8 mouse cellular contexts compared by ENCODE assay signal in genomic region chr2:32154334-32154997, GRCm38 (mm10). TPM values are rescaled to one million over a fixed set of nuclear protein-coding genes. Genes with fewer than 3 reads are reported as not detected.
DNase-seq lines count a peak whose midpoint lies in the region; ATAC-seq and TF ChIP-seq lines count a peak whose summit lies in the region.

No protein-coding gene starts in this region.

- DNase-seq in heart, postnatal 10 days: no peak
- no peak for DNase-seq in G1E (ENCODE audit: low spot score)
- peak; percentile 31 for DNase-seq in lung, postnatal 10 days
- no peak for DNase-seq in spleen, postnatal 10 days (ENCODE audit: low spot score in 2 of 2)
- no peak for DNase-seq in kidney, adult 18-20 months
- no peak for DNase-seq in adrenal gland, adult 18-20 months (ENCODE audit: low spot score in 2 of 2)

- no peak for ATAC-seq in heart, embryonic 11.5 days (replicated peaks; ENCODE audit: insufficient number of reproducible peaks, low FRiP score, low TSS enrichment)
- ATAC-seq in G1E (ENCODE audit: extremely low read depth, insufficient number of reproducible peaks, low FRiP score, poor library complexity, severe bottlenecking): no peak
- ATAC-seq in hindbrain, embryonic 12.5 days (ENCODE audit: low FRiP score): no peak

- no peaks in the 10 kb centered on the region for H3K27me3 ChIP-seq in heart, embryonic 11.5 days (ENCODE audit: control insufficient read depth, insufficient read depth, low read length)
- H3K27me3 ChIP-seq in G1E (ENCODE audit: insufficient read depth, low read length): no peaks in the 10 kb centered on the region
- H3K27me3 ChIP-seq in hindbrain, embryonic 12.5 days: no peaks in the 10 kb centered on the region

- H3K36me3 ChIP-seq in heart, embryonic 11.5 days (ENCODE audit: control insufficient read depth, insufficient read depth, low read length): no peaks in the 10 kb centered on the region
- H3K36me3 ChIP-seq in G1E (replicated peaks): peaks cover 54% of the 10 kb centered on the region
- no peaks in the 10 kb centered on the region for H3K36me3 ChIP-seq in hindbrain, embryonic 12.5 days

- TF ChIP-seq CTCF in G1E (IDR thresholded peaks at IDR 0.05; ENCODE audit: low read depth, low read length): no peak

- no peaks in the 10 kb centered on the region for H3K9me3 ChIP-seq in heart, embryonic 11.5 days (replicated peaks; ENCODE audit: control insufficient read depth, low read length)
- no peaks in the 10 kb centered on the region for H3K9me3 ChIP-seq in G1E (replicated peaks)
- no peaks in the 10 kb centered on the region for H3K9me3 ChIP-seq in hindbrain, embryonic 12.5 days (replicated peaks)

- intact Hi-C loops in heart, postnatal 10 days (cut with DNase I): loop anchor here (5.0 kb wide), 1 partner anchor 83 kb away; the partner anchor contains the start of gene Pomt1

- H3K9ac ChIP-seq in heart, embryonic 11.5 days (ENCODE audit: low read depth, low read length): peak overlapping the region; percentile 54
- peak overlapping the region; percentile 46 for H3K9ac ChIP-seq in hindbrain, embryonic 12.5 days

- 25% methylated on average over 9 of the region's 9 CpGs for WGBS in heart, embryonic 11.5 days (ENCODE audit: insufficient replicate concordance)
- 31% methylated on average over 9 of the region's 9 CpGs for WGBS in hindbrain, embryonic 12.5 days

- H3K4me3 ChIP-seq in heart, embryonic 11.5 days (ENCODE audit: low read depth, low read length): 0 out of 2 replicates have a peak overlapping the region, but pooled peaks have one; percentile 96
- H3K4me3 ChIP-seq in G1E (ENCODE audit: low read depth, low read length): peak overlapping the region; percentile 35; the same call in 1 of the 2 replicates
- peak overlapping the region; percentile 97 for H3K4me3 ChIP-seq in hindbrain, embryonic 12.5 days

- peaks cover 81% of the 10 kb centered on the region for H3K4me1 ChIP-seq in heart, embryonic 11.5 days (ENCODE audit: control insufficient read depth, insufficient read depth, low read length)
- H3K4me1 ChIP-seq in G1E (ENCODE audit: insufficient read depth, low read depth, low read length): peaks cover 66% of the 10 kb centered on the region
- H3K4me1 ChIP-seq in hindbrain, embryonic 12.5 days: peaks cover 80% of the 10 kb centered on the region

- H3K4me2 ChIP-seq in heart, embryonic 11.5 days: peak overlapping the region; percentile 92
- peak overlapping the region; percentile 99 for H3K4me2 ChIP-seq in hindbrain, embryonic 12.5 days (replicated peaks)

- H3K27ac ChIP-seq in heart, embryonic 11.5 days (ENCODE audit: low read depth, low read length): peak overlapping the region; percentile 97
- H3K27ac ChIP-seq in hindbrain, embryonic 12.5 days: peak overlapping the region; percentile 12; the same call in 1 of the 2 replicates

RNA-seq across cellular contexts. Expression of gene Prrc2b, which starts 3.6 kb away (rescaled TPM):
- 39.3 and 40.6 TPM in 2 replicates for polyA plus RNA-seq in heart, embryonic 11.5 days (2014; fragmentation: Nextera tagmentation; extraction: Ambion mirVana)
- total RNA-seq in heart, postnatal 10 days (2021): 100 to 1,000 TPM; 118 to 134 TPM
- 147 and 160 TPM in 2 replicates for total RNA-seq in G1E (2014; fragmentation: Nextera tagmentation)
- 16.0 and 17.1 TPM in 2 replicates for total RNA-seq in G1E (2017)
- polyA plus RNA-seq in G1E (2012): 90.5 and 103 TPM in 2 replicates
- 111 and 114 TPM in 2 replicates for polyA plus RNA-seq in hindbrain, embryonic 12.5 days (2016; fragmentation: Nextera tagmentation; extraction: Ambion mirVana)
- total RNA-seq in adrenal gland, adult 18-20 months (2021): 100 to 1,000 TPM in 1 of 2 experiments, 10 to 100 TPM in 1; 94.4 to 102 TPM

RNA-seq across cellular contexts. Expression of gene Plpp7, which starts 59.1 kb away (rescaled TPM):
- polyA plus RNA-seq in heart, embryonic 11.5 days (2014; fragmentation: Nextera tagmentation; extraction: Ambion mirVana): 10.0 and 11.7 TPM in 2 replicates
- 10 to 100 TPM; 29.3 to 31.6 TPM for total RNA-seq in heart, postnatal 10 days (2021)
- total RNA-seq in G1E (2014; fragmentation: Nextera tagmentation) (not detected in 2 replicates), G1E (2017) (0.41 and 0.44 TPM in 2 replicates)
- 0.42 and 0.44 TPM in 2 replicates for polyA plus RNA-seq in G1E (2012)
- 11.1 and 11.5 TPM in 2 replicates for polyA plus RNA-seq in hindbrain, embryonic 12.5 days (2016; fragmentation: Nextera tagmentation; extraction: Ambion mirVana)
- total RNA-seq in adrenal gland, adult 18-20 months (2021): 1 to 10 TPM; 5.4 to 6.6 TPM

Comparison
In these comparisons a context has a peak if more than half of its experiments do, and no peak if none do; other contexts are left out.
1. H3K4me3 ChIP-seq: peak in every context shown above with its lines; median percentile 97 in hindbrain, embryonic 12.5 days; 96 in heart, embryonic 11.5 days; 35 in G1E.
2. RNA of gene Plpp7, which starts 59.1 kb away (total RNA-seq): 29.3 to 31.6 TPM in heart, postnatal 10 days and 5.4 to 6.6 TPM in adrenal gland, adult 18-20 months; 0.41 to 0.44 TPM in G1E; every median in the first group is over 4 times any median in the second.